8 mouse cellular contexts compared by ENCODE assay signal in genomic region chr7:27227276-27227675, GRCm38 (mm10). TPM values are rescaled to one million over a fixed set of nuclear protein-coding genes. Genes with fewer than 3 reads are reported as not detected.
DNase-seq lines count a peak whose midpoint lies in the region; ATAC-seq and TF ChIP-seq lines count a peak whose summit lies in the region.

No protein-coding gene starts in this region.

- TF ChIP-seq CTCF in liver, postnatal 0 days (IDR thresholded peaks at IDR 0.05; ENCODE audit: low read depth), result no peak

- 0 out of 2 replicates have a peak, but pooled peaks cover 5% of the 10 kb centered on the region for H3K36me3 ChIP-seq in heart, embryonic 13.5 days
- no peaks in the 10 kb centered on the region; the same call in 1 of the 2 replicates for H3K36me3 ChIP-seq in ES-E14 (ENCODE audit: control insufficient read depth, insufficient read depth, low read length, poor library complexity, severe bottlenecking)
- peaks cover 2% of the 10 kb centered on the region; the same call in 1 of the 2 replicates for H3K36me3 ChIP-seq in forebrain, embryonic 15.5 days
- no peaks in the 10 kb centered on the region for H3K36me3 ChIP-seq in liver, postnatal 0 days (replicated peaks; ENCODE audit: insufficient read depth, low read length)

- no peak for ATAC-seq in heart, embryonic 13.5 days (ENCODE audit: extremely low read depth, insufficient number of reproducible peaks, low FRiP score, low TSS enrichment)
- no peak for ATAC-seq in forebrain, embryonic 15.5 days (replicated peaks)
- no peak for ATAC-seq in liver, postnatal 0 days

- 32% methylated on average over 9 of the region's 9 CpGs for WGBS in heart, embryonic 13.5 days
- 23% methylated on average over 9 of the region's 9 CpGs for WGBS in forebrain, embryonic 15.5 days
- 44% methylated on average over 9 of the region's 9 CpGs for WGBS in liver, postnatal 0 days (ENCODE audit: insufficient replicate concordance)

- no peaks in the 10 kb centered on the region for H3K9me3 ChIP-seq in heart, embryonic 13.5 days
- no peaks in the 10 kb centered on the region for H3K9me3 ChIP-seq in ES-E14 (ENCODE audit: control insufficient read depth, insufficient read depth, low read depth, low read length)
- H3K9me3 ChIP-seq in forebrain, embryonic 15.5 days, result no peaks in the 10 kb centered on the region
- H3K9me3 ChIP-seq in liver, postnatal 0 days (ENCODE audit: low read length), result no peaks in the 10 kb centered on the region

- peak overlapping the region; percentile 93 for H3K4me2 ChIP-seq in heart, embryonic 13.5 days
- peak overlapping the region; percentile 77 for H3K4me2 ChIP-seq in forebrain, embryonic 15.5 days (replicated peaks)
- peak overlapping the region; percentile 98 for H3K4me2 ChIP-seq in liver, postnatal 0 days (ENCODE audit: low read depth, low read length)

- H3K4me1 ChIP-seq in heart, embryonic 13.5 days, result peaks cover 50% of the 10 kb centered on the region
- H3K4me1 ChIP-seq in ES-E14 (ENCODE audit: control insufficient read depth in 2 of 2, insufficient read depth in 2 of 2, low read length in 2 of 2, poor library complexity in 1 of 2), result peaks cover 6 to 29% of the 10 kb centered on the region in 2 experiments; a peak in 2 of 4 replicates
- H3K4me1 ChIP-seq in forebrain, embryonic 15.5 days, result peaks cover 52% of the 10 kb centered on the region
- H3K4me1 ChIP-seq in liver, postnatal 0 days (ENCODE audit: insufficient read depth), result peaks cover 40% of the 10 kb centered on the region

- no peak for DNase-seq in heart, adult 8-10 months (ENCODE audit: low spot score)
- DNase-seq in ES-E14 (ENCODE audit: low read depth, low spot score), result no peak
- no peak for DNase-seq in liver, postnatal 0 days
- DNase-seq in embryo, embryonic 9.5 days (ENCODE audit: extremely low spot score), result no peak
- no peak for DNase-seq in thymus, postnatal 36 days
- DNase-seq in kidney, adult 9 months, result no peak

- in situ Hi-C loops in ES-E14 (cut with MboI; ENCODE audit: low sequenced_read_pairs in 2 of 2, unreplicated experiment in 2 of 2), result no loop called here

- no peaks in the 10 kb centered on the region for H3K27me3 ChIP-seq in heart, embryonic 13.5 days (replicated peaks)
- H3K27me3 ChIP-seq in forebrain, embryonic 15.5 days, result no peaks in the 10 kb centered on the region
- H3K27me3 ChIP-seq in liver, postnatal 0 days (ENCODE audit: insufficient read depth, low read length), result no peaks in the 10 kb centered on the region

- no peak overlapping the region for H3K27ac ChIP-seq in heart, embryonic 13.5 days (replicated peaks)
- H3K27ac ChIP-seq in ES-E14 (ENCODE audit: insufficient read depth, low read depth, low read length, poor library complexity, severe bottlenecking), result no peak overlapping the region
- no peak overlapping the region for H3K27ac ChIP-seq in forebrain, embryonic 15.5 days (replicated peaks)
- H3K27ac ChIP-seq in liver, postnatal 0 days (ENCODE audit: low read depth), result peak overlapping the region; percentile 94

- no peak for TF ChIP-seq EP300 in liver, postnatal 0 days (IDR thresholded peaks at IDR 0.05; ENCODE audit: low read depth)

- peak overlapping the region; percentile 85 for H3K9ac ChIP-seq in heart, embryonic 13.5 days
- peak overlapping the region; percentile 83 for H3K9ac ChIP-seq in ES-E14 (ENCODE audit: insufficient read depth, low read depth, low read length, poor library complexity, severe bottlenecking)
- peak overlapping the region; percentile 92 for H3K9ac ChIP-seq in forebrain, embryonic 15.5 days (replicated peaks)
- peak overlapping the region; percentile 88 for H3K9ac ChIP-seq in liver, postnatal 0 days (replicated peaks)

- H3K4me3 ChIP-seq in heart, embryonic 13.5 days, result peak overlapping the region; percentile 87
- peak overlapping the region; percentile 82 to 89 for H3K4me3 ChIP-seq in ES-E14 (ENCODE audit: insufficient read depth in 1 of 2, low read depth in 1 of 2, low read length in 2 of 2, poor library complexity in 1 of 2, severe bottlenecking in 1 of 2)
- peak overlapping the region; percentile 86 for H3K4me3 ChIP-seq in forebrain, embryonic 15.5 days
- H3K4me3 ChIP-seq in liver, postnatal 0 days (ENCODE audit: low read depth, low read length), result peak overlapping the region; percentile 91

TF ChIP-seq in ES-E14, 5 proteins besides CTCF, POLR2A, EP300 and RAD21:
- TF ChIP-seq CHD2 (IDR thresholded peaks at IDR 0.05; ENCODE audit: low read depth, low read length), result no peak
- TF ChIP-seq HCFC1 (IDR thresholded peaks at IDR 0.05; ENCODE audit: borderline replicate concordance, insufficient read depth, low read length), result no peak
- TF ChIP-seq ZNF384 (IDR thresholded peaks at IDR 0.05; ENCODE audit: low read depth, low read length), result no peak
- no peak for TF ChIP-seq ZC3H11A (IDR thresholded peaks at IDR 0.05; ENCODE audit: borderline replicate concordance, low read depth, low read length)
- no peak for TF ChIP-seq MAFK (IDR thresholded peaks at IDR 0.05; ENCODE audit: insufficient read depth, low read depth, low read length)

RNA-seq across cellular contexts. Expression of gene Itpkc, which starts 1.2 kb away (rescaled TPM):
- polyA plus RNA-seq in heart, embryonic 13.5 days (2015; fragmentation: Nextera tagmentation; extraction: Ambion mirVana), result 2.3 and 3.3 TPM in 2 replicates
- 1 to 10 TPM; 4.6 to 6.2 (median 4.8) TPM for total RNA-seq in heart, adult 8-10 months (2022)
- total RNA-seq in ES-E14 (2012; rRNA removed), result 10.5 and 12.6 TPM in 2 replicates
- polyA plus RNA-seq in forebrain, embryonic 15.5 days (2015; fragmentation: Nextera tagmentation; extraction: Ambion mirVana), result 6.8 and 7.1 TPM in 2 replicates
- 1.2 and 1.5 TPM in 2 replicates for polyA plus RNA-seq in liver, postnatal 0 days (2015; fragmentation: Nextera tagmentation; extraction: Ambion mirVana)

RNA-seq across cellular contexts. Expression of gene Coq8b, which starts 5.5 kb away (rescaled TPM):
- polyA plus RNA-seq in heart, embryonic 13.5 days (2015; fragmentation: Nextera tagmentation; extraction: Ambion mirVana), result 10.2 and 12.0 TPM in 2 replicates
- total RNA-seq in heart, adult 8-10 months (2022), result 10 to 100 TPM in 2 of 4 experiments, 1 to 10 TPM in 2; 9.0 to 12.6 (median 10.1) TPM
- total RNA-seq in ES-E14 (2012; rRNA removed), result 12.8 and 18.3 TPM in 2 replicates
- 26.1 and 27.8 TPM in 2 replicates for polyA plus RNA-seq in forebrain, embryonic 15.5 days (2015; fragmentation: Nextera tagmentation; extraction: Ambion mirVana)
- polyA plus RNA-seq in liver, postnatal 0 days (2015; fragmentation: Nextera tagmentation; extraction: Ambion mirVana), result 20.1 and 23.5 TPM in 2 replicates

RNA-seq across cellular contexts. Expression of gene Numbl, which starts 31.0 kb away (rescaled TPM):
- 8.3 and 8.8 TPM in 2 replicates for polyA plus RNA-seq in heart, embryonic 13.5 days (2015; fragmentation: Nextera tagmentation; extraction: Ambion mirVana)
- total RNA-seq in heart, adult 8-10 months (2022), result 1 to 10 TPM; 3.4 to 5.0 (median 4.1) TPM
- total RNA-seq in ES-E14 (2012; rRNA removed), result 11.9 and 14.1 TPM in 2 replicates
- polyA plus RNA-seq in forebrain, embryonic 15.5 days (2015; fragmentation: Nextera tagmentation; extraction: Ambion mirVana), result 47.2 and 49.0 TPM in 2 replicates
- 1.1 and 1.2 TPM in 2 replicates for polyA plus RNA-seq in liver, postnatal 0 days (2015; fragmentation: Nextera tagmentation; extraction: Ambion mirVana)

RNA-seq across cellular contexts. Expression of gene Snrpa, which starts 31.2 kb away (rescaled TPM):
- 158 TPM in 2 replicates for polyA plus RNA-seq in heart, embryonic 13.5 days (2015; fragmentation: Nextera tagmentation; extraction: Ambion mirVana)
- 10 to 100 TPM; 39.6 to 48.6 (median 47.4) TPM for total RNA-seq in heart, adult 8-10 months (2022)
- total RNA-seq in ES-E14 (2012; rRNA removed), result 113 and 129 TPM in 2 replicates
- 228 and 236 TPM in 2 replicates for polyA plus RNA-seq in forebrain, embryonic 15.5 days (2015; fragmentation: Nextera tagmentation; extraction: Ambion mirVana)
- 39.3 and 44.9 TPM in 2 replicates for polyA plus RNA-seq in liver, postnatal 0 days (2015; fragmentation: Nextera tagmentation; extraction: Ambion mirVana)

RNA-seq across cellular contexts. Expression of gene BC024978, which starts 31.7 kb away (rescaled TPM):
- 2.9 and 3.1 TPM in 2 replicates for polyA plus RNA-seq in heart, embryonic 13.5 days (2015; fragmentation: Nextera tagmentation; extraction: Ambion mirVana)
- 10 to 100 TPM; 14.1 to 19.5 (median 15.8) TPM for total RNA-seq in heart, adult 8-10 months (2022)
- total RNA-seq in ES-E14 (2012; rRNA removed), result 10.4 and 12.0 TPM in 2 replicates
- polyA plus RNA-seq in forebrain, embryonic 15.5 days (2015; fragmentation: Nextera tagmentation; extraction: Ambion mirVana), result 3.6 and 3.9 TPM in 2 replicates
- polyA plus RNA-seq in liver, postnatal 0 days (2015; fragmentation: Nextera tagmentation; extraction: Ambion mirVana), result 1.00 and 1.1 TPM in 2 replicates
